Mouse (Mus musculus) neural tube, embryonic 14.5 days (tissue): ENCODE measurements around the gene Lrfn2. TPM values are rescaled to one million over a fixed set of nuclear protein-coding genes. Genes with fewer than 3 reads are reported as not detected.

ENCODE experiments used
- ATAC-seq: fragments of 200-750 bp; cut with Nextera tagmentation; 2 replicates; pipeline ENCODE4 v1.8.0; 2017; ENCODE audit warnings: low read depth, mild to moderate bottlenecking, moderate TSS enrichment, moderate library complexity
- H3K27ac ChIP-seq: fragments of 300-500 bp; sonication (generic); 2 replicates; pipeline ENCODE4 v1.5.1; 2014; ENCODE audit warnings: low read depth, mild to moderate bottlenecking, control low read depth, low read length, moderate library complexity, mixed read lengths
- H3K27me3 ChIP-seq: fragments of 300-500 bp; sonication (generic); 2 replicates; pipeline ENCODE4 v1.6.1; 2014; ENCODE audit warnings: low read length; ENCODE audit not compliant: control insufficient read depth, insufficient read depth
- H3K36me3 ChIP-seq: fragments of 300-500 bp; sonication (generic); 2 replicates; pipeline ENCODE4 v1.6.1; 2014; ENCODE audit warnings: low read length, mixed read lengths; ENCODE audit not compliant: control insufficient read depth, insufficient read depth
- H3K4me1 ChIP-seq: fragments of 300-500 bp; sonication (generic); 2 replicates; pipeline ENCODE4 v1.6.1; 2014; ENCODE audit warnings: low read length; ENCODE audit not compliant: control insufficient read depth, insufficient read depth
- H3K4me2 ChIP-seq: fragments of 300-500 bp; sonication (generic); 2 replicates; pipeline ENCODE4 v1.6.1; 2014; ENCODE audit warnings: mild to moderate bottlenecking, low read depth, low read length, control low read depth
- H3K4me3 ChIP-seq: fragments of 300-500 bp; sonication (generic); 2 replicates; pipeline ENCODE4 v1.5.1; 2014; ENCODE audit warnings: low read depth, low read length, control low read depth, mixed read lengths
- H3K9ac ChIP-seq: fragments of 300-500 bp; sonication (generic); replicated peaks from 2 replicates; pipeline ENCODE4 v1.6.1; 2014; ENCODE audit warnings: low read depth, mild to moderate bottlenecking, control low read depth, low read length, mixed read lengths
- H3K9me3 ChIP-seq: fragments of 300-500 bp; sonication (generic); 2 replicates; pipeline ENCODE4 v1.6.1; 2016; ENCODE audit warnings: low read length; ENCODE audit not compliant: control insufficient read depth
- WGBS: fragments of 180-500 bp; shearing (Covaris S2); extraction: QIAGEN DNeasy Blood & Tissue Kit; methylation state at CpG from one replicate; pipeline ENCODE4 v1.1.7; 2014; 5-methylcytosine and 5-hydroxymethylcytosine counted together
- microRNA-seq: library from miRNA; unstranded; fragments of <30 nt; microRNA quantifications from one replicate; pipeline ENCODE4, GENCODE M21; 2016
- polyA plus RNA-seq: library from polyadenylated mRNA; unstranded; fragments of >200 nt; fragmentation: Nextera tagmentation; extraction: Ambion mirVana; gene quantifications from 2 replicates; pipeline ENCODE4 v1.2.1, GENCODE M21; 2014

The Lrfn2 gene
- polyA plus RNA-seq, 1 experiment from 2014 or later: 9.8 TPM

GRCm38 (mm10) chr17:49124642-49125041 lies 192.5 kb downstream of the Lrfn2 start:
- no peak for ATAC-seq
- H3K4me2 ChIP-seq: no peak overlapping the region
- H3K4me1 ChIP-seq: no peaks in the 10 kb centered on the region
- no peak overlapping the region for H3K4me3 ChIP-seq
- H3K9ac ChIP-seq: no peak overlapping the region
- no peaks in the 10 kb centered on the region for H3K27me3 ChIP-seq
- WGBS: 83% methylated on average over 3 of the region's 3 CpGs
- H3K36me3 ChIP-seq: no peaks in the 10 kb centered on the region
- H3K9me3 ChIP-seq: no peaks in the 10 kb centered on the region
- no peak overlapping the region for H3K27ac ChIP-seq

Small RNAs within 50 kb of the gene (microRNA-seq; reads per million reads assigned to microRNA genes)
- not detected for gene Gm44304
